Mouse (Mus musculus) mouse trophoblast stem cell (cell line): ENCODE measurements around the gene Gapdh.

Experiments
- in situ Hi-C, 2 experiments: fragments of 300-500 bp; cut with MseI, MboI; formaldehyde crosslinking; loops; 2 replicates in 1 of 2; 3 replicates in 1 of 2; pipeline ENCODE4 v1.15.1; 2025

Gene Gapdh

DNA sequence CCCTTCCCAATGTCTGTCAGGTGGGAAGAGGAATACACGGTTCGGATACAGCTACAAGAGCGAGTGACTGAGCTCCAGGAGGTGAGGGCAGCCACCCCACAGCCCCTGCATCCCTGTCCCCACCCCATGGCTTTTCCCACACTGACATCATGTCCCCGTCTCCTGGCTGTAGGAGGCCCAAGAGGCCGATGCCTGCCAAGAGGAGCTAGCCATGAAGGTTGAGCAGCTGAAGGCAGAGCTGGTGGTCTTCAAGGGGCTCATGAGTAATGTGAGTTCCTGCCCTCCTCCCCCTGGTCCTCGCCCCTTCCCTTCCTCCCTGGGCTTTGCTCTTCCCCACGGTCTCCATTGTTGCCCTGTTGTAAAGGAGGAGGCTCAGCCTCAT lies 16.7 kb downstream of the Gapdh start:
- in situ Hi-C loops: no loop called here

GRCm38 (mm10) chr6:125148926-125149568 lies 17.2 kb downstream of the Gapdh start:
- in situ Hi-C loops: no loop called here

DNA sequence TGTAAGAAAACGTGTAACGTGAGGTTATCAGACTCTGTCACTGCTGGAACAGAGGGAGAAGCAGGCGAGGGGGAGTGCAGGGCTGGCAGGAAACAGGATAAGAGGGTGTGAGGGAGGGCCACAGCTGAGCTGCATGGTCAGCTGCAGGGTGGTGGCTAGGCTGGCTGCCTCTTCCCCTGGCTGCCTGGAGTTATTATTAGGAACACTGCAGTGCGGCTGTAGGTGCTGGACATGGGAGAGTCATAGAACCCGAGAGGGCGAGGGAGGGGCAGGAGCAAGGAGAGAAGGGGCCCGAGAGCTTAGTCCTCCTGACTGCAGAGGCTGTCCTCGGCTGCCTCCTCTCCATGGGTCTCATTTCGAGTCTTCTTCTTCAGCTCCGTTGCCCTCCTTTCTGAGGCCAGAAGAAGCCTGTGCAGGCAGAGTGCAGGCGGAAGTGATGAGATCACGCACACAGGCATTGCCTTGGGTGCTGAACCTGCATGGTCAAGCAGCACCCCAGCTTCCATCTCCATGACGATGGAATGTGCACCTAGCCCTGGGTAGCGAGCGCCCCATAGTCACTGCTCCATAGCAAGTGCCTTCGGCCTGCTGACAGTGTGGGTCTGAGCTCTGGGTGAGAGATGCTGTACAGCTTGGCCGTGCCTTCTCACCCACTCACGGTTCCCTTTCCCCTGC lies 17.9 kb downstream of the Gapdh start:
- in situ Hi-C loops: no loop called here

- in situ Hi-C loops: no loop called here
These were observed 18.9 kb downstream of the Gapdh start for GRCm38 (mm10) chr6:125147329-125147728.

- in situ Hi-C loops: no loop called here
These were observed 19.5 kb downstream of the Gapdh start for GRCm38 (mm10) chr6:125146797-125147196.

- in situ Hi-C loops: no loop called here
These were observed 20.1 kb downstream of the Gapdh start for GRCm38 (mm10) chr6:125146148-125146547.

GRCm38 (mm10) chr6:125145479-125145951 lies 20.8 kb downstream of the Gapdh start:
- in situ Hi-C loops: no loop called here

- in situ Hi-C loops: no loop called here
These were observed 21.3 kb downstream of the Gapdh start, which contains the start of gene Iffo1 for GRCm38 (mm10) chr6:125145001-125145400. Iffo1 (plus strand) TSS chr6:125145241.

GRCm38 (mm10) chr6:125143904-125144303 lies 22.4 kb downstream of the Gapdh start:
- in situ Hi-C loops: no loop called here

- in situ Hi-C loops: no loop called here
These were observed 23.1 kb downstream of the Gapdh start for GRCm38 (mm10) chr6:125143128-125143527.

DNA sequence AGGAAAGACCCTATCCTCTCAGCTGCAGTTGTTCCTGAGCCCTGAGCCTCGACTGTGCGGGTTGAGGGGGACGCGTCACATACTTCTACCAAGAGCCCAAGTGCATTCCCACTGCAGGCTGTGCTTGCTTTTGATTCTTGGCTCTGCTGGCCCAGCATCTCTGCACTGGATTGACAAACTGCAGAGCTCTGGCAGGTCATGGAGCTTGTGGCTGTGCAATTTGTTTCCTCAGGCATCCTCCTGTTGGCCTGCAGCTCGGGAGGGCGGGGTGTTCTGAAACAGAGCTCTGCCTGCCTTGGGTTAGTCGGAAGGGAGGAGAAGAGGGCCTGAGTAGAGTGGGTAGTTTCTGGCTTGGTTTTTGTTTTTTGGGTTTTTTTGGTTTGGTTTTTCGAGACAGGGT lies 23.8 kb downstream of the Gapdh start:
- in situ Hi-C loops: no loop called here

- in situ Hi-C loops: no loop called here
These were observed 26.5 kb downstream of the Gapdh start for GRCm38 (mm10) chr6:125139747-125140146.

GRCm38 (mm10) chr6:125137002-125137671 lies 29.1 kb downstream of the Gapdh start:
- in situ Hi-C loops: no loop called here

DNA sequence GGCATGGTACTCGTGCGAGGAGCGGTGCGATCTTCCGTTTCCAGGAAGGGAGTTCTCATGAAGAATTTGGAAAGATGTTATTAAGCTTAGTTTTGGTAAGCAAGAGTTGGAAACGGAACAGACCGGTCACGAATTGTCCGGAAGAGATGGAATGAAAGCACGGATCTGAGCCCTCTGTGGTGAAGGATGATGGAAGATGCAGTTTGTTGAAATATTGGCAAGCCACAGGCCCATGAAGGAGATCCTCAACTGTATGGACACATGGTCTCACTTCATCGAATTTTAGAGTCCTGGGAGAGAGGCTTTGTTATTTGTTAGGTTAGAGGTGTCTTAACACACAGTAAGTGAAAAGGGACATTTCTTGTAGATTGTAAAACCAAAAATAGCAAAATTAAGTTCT lies 33.8 kb downstream of the Gapdh start:
- in situ Hi-C loops: no loop called here

- in situ Hi-C loops: no loop called here
These were observed 34.7 kb downstream of the Gapdh start, which contains the start of gene Nop2 for GRCm38 (mm10) chr6:125131302-125132156. Nop2 (plus strand) TSS chr6:125131909.

- in situ Hi-C loops: no loop called here
These were observed 36.4 kb downstream of the Gapdh start for GRCm38 (mm10) chr6:125129710-125130402.

DNA sequence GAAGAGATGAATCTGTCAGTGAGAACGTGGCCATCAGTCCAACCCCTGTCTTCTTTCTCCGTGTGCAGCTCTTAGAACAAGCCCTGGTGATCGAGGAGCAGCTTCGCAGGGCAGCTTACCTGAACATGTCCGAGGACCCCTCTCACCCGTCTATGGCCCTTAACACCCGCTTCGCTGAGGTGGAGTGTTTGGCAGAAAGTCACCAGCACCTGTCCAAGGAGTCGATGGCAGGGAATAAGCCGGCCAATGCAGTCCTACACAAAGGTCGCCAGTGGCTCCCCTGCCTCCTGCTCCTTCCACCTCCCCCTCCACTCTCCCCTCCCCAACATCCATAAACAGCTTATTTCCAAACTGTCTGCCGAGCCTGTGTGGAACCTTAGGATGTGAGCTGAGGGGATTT lies 37.5 kb downstream of the Gapdh start:
- in situ Hi-C loops: no loop called here

GRCm38 (mm10) chr6:125119387-125119786 lies 46.9 kb downstream of the Gapdh start:
- in situ Hi-C loops: no loop called here

DNA sequence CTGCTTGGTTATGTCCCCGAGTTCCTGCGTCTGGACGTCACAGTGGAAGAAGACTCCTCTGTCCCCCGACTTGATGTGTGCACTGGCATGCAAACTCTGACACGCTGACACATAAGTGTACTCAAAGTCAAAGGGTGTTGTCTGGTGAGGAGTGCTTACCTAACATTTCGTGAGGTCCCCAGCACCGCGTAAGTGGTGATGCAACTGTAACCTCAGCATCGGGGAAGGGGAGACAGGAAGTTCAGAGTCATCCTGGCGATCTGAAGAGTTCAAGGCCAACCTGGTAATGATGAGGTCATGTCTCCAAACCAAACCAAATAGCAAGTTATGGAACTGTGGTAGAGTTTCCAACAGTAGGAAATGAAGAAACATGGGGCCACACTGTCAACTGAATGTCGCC lies 53.7 kb downstream of the Gapdh start:
- in situ Hi-C loops: no loop called here
